Mouse (Mus musculus): Measurements from ENCODE around the gene Pelo.
A peak's percentile ranks its signal among the peaks of the same experiment; 100 is the strongest.

Gene Pelo

GRCm38 (mm10) chr13:115096216-115096615 lies 6.2 kb upstream of the Pelo start:
- DNase-seq, result peak; percentile 31

- DNase-seq, result no peak
Measured at GRCm38 (mm10) chr13:115095392-115095791, 5.4 kb upstream of the Pelo start.

GRCm38 (mm10) chr13:115091511-115091910 lies 1.5 kb upstream of the Pelo start:
- peak; percentile 36 for DNase-seq

- DNase-seq, result no peak
Measured at GRCm38 (mm10) chr13:115090977-115091445, 1.0 kb upstream of the Pelo start.

- peak; percentile 57 for DNase-seq
Measured at GRCm38 (mm10) chr13:115089395-115090025, 476 bp downstream of the Pelo start.

GRCm38 (mm10) chr13:115089020-115089394 lies 979 bp downstream of the Pelo start:
- no peak for DNase-seq

GRCm38 (mm10) chr13:115085974-115086373 lies 4.0 kb downstream of the Pelo start:
- DNase-seq, result no peak

GRCm38 (mm10) chr13:115082339-115082738 lies 7.6 kb downstream of the Pelo start:
- no peak for DNase-seq

GRCm38 (mm10) chr13:115079996-115080585 lies 9.9 kb downstream of the Pelo start:
- DNase-seq, result peak; percentile 55

- no peak for DNase-seq
Measured at GRCm38 (mm10) chr13:115078997-115079685, 10.8 kb downstream of the Pelo start.

- DNase-seq, result peak; percentile 72
Measured at GRCm38 (mm10) chr13:115077346-115078134, 12.4 kb downstream of the Pelo start.

GRCm38 (mm10) chr13:115072386-115072785 lies 17.6 kb downstream of the Pelo start:
- peak; percentile 61 for DNase-seq

GRCm38 (mm10) chr13:115071431-115071830 lies 18.6 kb downstream of the Pelo start:
- DNase-seq, result peak; percentile 50

GRCm38 (mm10) chr13:115067968-115068330 lies 22.0 kb downstream of the Pelo start:
- no peak for DNase-seq

GRCm38 (mm10) chr13:115067324-115067967 lies 22.5 kb downstream of the Pelo start:
- no peak for DNase-seq

GRCm38 (mm10) chr13:115057555-115057954 lies 32.4 kb downstream of the Pelo start:
- no peak for DNase-seq

- peak; percentile 31 for DNase-seq
Measured at GRCm38 (mm10) chr13:115054783-115055182, 35.2 kb downstream of the Pelo start.

GRCm38 (mm10) chr13:115052568-115052967 lies 37.4 kb downstream of the Pelo start:
- no peak for DNase-seq

- no peak for DNase-seq
Measured at GRCm38 (mm10) chr13:115050660-115051559, 39.1 kb downstream of the Pelo start.

- no peak for DNase-seq
Measured at GRCm38 (mm10) chr13:115042652-115043051, 47.3 kb downstream of the Pelo start.
